Mouse (Mus musculus) embryonic facial prominence, embryonic 13.5 days (tissue): Measurements from ENCODE around the gene Tmem132b. TPM values are rescaled to one million over a fixed set of nuclear protein-coding genes. Genes with fewer than 3 reads are reported as not detected.

Experiments
- ATAC-seq: fragments of 200-750 bp; cut with Nextera tagmentation; 2 replicates; pipeline ENCODE4 v1.8.0; 2017; ENCODE audit warnings: low read depth; ENCODE audit not compliant: insufficient number of reproducible peaks, insufficient read depth, low FRiP score, low TSS enrichment
- H3K27ac ChIP-seq: fragments of 300-500 bp; sonication (generic); 2 replicates; pipeline ENCODE4 v1.5.1; 2015; ENCODE audit warnings: moderate library complexity, mild to moderate bottlenecking, inconsistent platforms
- H3K27me3 ChIP-seq: fragments of 300-500 bp; sonication (generic); 2 replicates; pipeline ENCODE4 v1.6.1; 2015; ENCODE audit warnings: mild to moderate bottlenecking, inconsistent platforms
- H3K36me3 ChIP-seq: fragments of 300-500 bp; sonication (generic); 2 replicates; pipeline ENCODE4 v1.6.1; 2015; ENCODE audit warnings: mild to moderate bottlenecking, inconsistent platforms
- H3K4me1 ChIP-seq: fragments of 300-500 bp; sonication (generic); 2 replicates; pipeline ENCODE4 v1.6.1; 2015; ENCODE audit warnings: inconsistent platforms
- H3K4me2 ChIP-seq: fragments of 300-500 bp; sonication (generic); 2 replicates; pipeline ENCODE4 v1.6.1; 2015; ENCODE audit warnings: moderate library complexity, mild to moderate bottlenecking, inconsistent platforms
- H3K4me3 ChIP-seq: fragments of 300-500 bp; sonication (generic); 2 replicates; pipeline ENCODE4 v1.5.1; 2015; ENCODE audit warnings: mild to moderate bottlenecking, inconsistent platforms
- H3K9ac ChIP-seq: fragments of 300-500 bp; sonication (generic); 2 replicates; pipeline ENCODE4 v1.6.1; 2015; ENCODE audit warnings: mild to moderate bottlenecking, inconsistent platforms
- H3K9me3 ChIP-seq: fragments of 300-500 bp; sonication (generic); 2 replicates; pipeline ENCODE4 v1.6.1; 2016; ENCODE audit warnings: inconsistent platforms
- WGBS: fragments of 180-500 bp; shearing (Covaris S2); methylation state at CpG from one replicate; pipeline ENCODE4 v1.1.7; 2015; ENCODE audit warnings: mixed read lengths; 5-methylcytosine and 5-hydroxymethylcytosine counted together
- polyA plus RNA-seq: library from polyadenylated mRNA; unstranded; fragments of >200 nt; fragmentation: Nextera tagmentation; extraction: Ambion mirVana; gene quantifications from 2 replicates; pipeline ENCODE4 v1.2.1, GENCODE M21; 2015

Gene Tmem132b
- polyA plus RNA-seq, 1 experiment from 2014 or later, result 0.11 TPM

- H3K36me3 ChIP-seq, result no peaks in the 10 kb centered on the region
- no peaks in the 10 kb centered on the region for H3K27me3 ChIP-seq
- no peaks in the 10 kb centered on the region for H3K9me3 ChIP-seq
- H3K4me2 ChIP-seq, result no peak overlapping the region
- H3K27ac ChIP-seq, result no peak overlapping the region
- no peaks in the 10 kb centered on the region for H3K4me1 ChIP-seq
- H3K4me3 ChIP-seq, result no peak overlapping the region
- ATAC-seq, result no peak
- WGBS, result 86% methylated on average over 6 of the region's 6 CpGs
- no peak overlapping the region for H3K9ac ChIP-seq
Observed at GRCm38 (mm10) chr5:125743503-125743902, 211.9 kb downstream of the Tmem132b start.

- Histone ChIP-seq H3K9ac (no peak overlapping the region), H3K27me3 (no peaks in the 10 kb centered on the region), H3K36me3 (no peaks in the 10 kb centered on the region), H3K4me1 (no peaks in the 10 kb centered on the region), H3K9me3 (peaks cover 3% of the 10 kb centered on the region; the same call in 1 of the 2 replicates), H3K4me2 (no peak overlapping the region), H3K4me3 (no peak overlapping the region), H3K27ac (no peak overlapping the region)
- 64% methylated on average over 7 of the region's 7 CpGs for WGBS
- no peak for ATAC-seq
Observed at GRCm38 (mm10) chr5:125745727-125746126, 214.2 kb downstream of the Tmem132b start.

- Histone ChIP-seq H3K9me3 (peaks cover 3% of the 10 kb centered on the region; the same call in 1 of the 2 replicates), H3K27ac (no peak overlapping the region), H3K4me1 (no peaks in the 10 kb centered on the region), H3K36me3 (no peaks in the 10 kb centered on the region), H3K9ac (no peak overlapping the region), H3K27me3 (no peaks in the 10 kb centered on the region), H3K4me2 (no peak overlapping the region), H3K4me3 (no peak overlapping the region)
- 85% methylated on average over 5 of the region's 5 CpGs for WGBS
- ATAC-seq, result no peak
Observed at GRCm38 (mm10) chr5:125751481-125751880, 219.9 kb downstream of the Tmem132b start.

DNA sequence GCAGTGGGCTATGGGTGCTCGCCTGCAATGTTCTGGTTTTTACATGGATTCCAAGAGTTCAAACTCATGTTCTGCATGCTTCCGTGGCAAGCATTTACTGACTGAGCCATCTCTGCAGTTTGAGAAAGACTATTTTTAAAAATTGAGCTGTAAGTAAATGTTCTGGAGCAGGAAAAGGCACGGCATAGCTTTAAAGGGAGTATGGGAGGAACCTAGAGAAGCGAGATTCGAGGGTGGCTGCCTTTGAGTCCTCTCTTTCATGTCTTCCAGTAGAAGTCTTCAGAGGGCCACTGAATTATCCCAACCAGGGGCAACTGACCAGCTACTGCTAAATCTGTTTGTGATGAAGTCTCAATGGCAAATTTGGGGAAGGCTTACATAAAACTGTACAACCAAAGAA is 221.0 kb downstream of the Tmem132b start:
- no peak overlapping the region for H3K4me2 ChIP-seq
- no peaks in the 10 kb centered on the region for H3K36me3 ChIP-seq
- H3K4me1 ChIP-seq, result no peaks in the 10 kb centered on the region
- no peak overlapping the region for H3K27ac ChIP-seq
- no peak overlapping the region for H3K9ac ChIP-seq
- WGBS, result 78% methylated on average over 5 of the region's 5 CpGs
- no peak for ATAC-seq
- H3K9me3 ChIP-seq, result peaks cover 3% of the 10 kb centered on the region; the same call in 1 of the 2 replicates
- H3K27me3 ChIP-seq, result no peaks in the 10 kb centered on the region
- no peak overlapping the region for H3K4me3 ChIP-seq

GRCm38 (mm10) chr5:125756987-125757530 is 225.5 kb downstream of the Tmem132b start:
- H3K4me1 ChIP-seq, result no peaks in the 10 kb centered on the region
- 86% methylated on average over 7 of the region's 7 CpGs for WGBS
- H3K4me3 ChIP-seq, result no peak overlapping the region
- no peaks in the 10 kb centered on the region for H3K27me3 ChIP-seq
- no peak overlapping the region for H3K27ac ChIP-seq
- no peaks in the 10 kb centered on the region for H3K36me3 ChIP-seq
- no peaks in the 10 kb centered on the region for H3K9me3 ChIP-seq
- no peak overlapping the region for H3K4me2 ChIP-seq
- ATAC-seq, result no peak
- no peak overlapping the region for H3K9ac ChIP-seq

DNA sequence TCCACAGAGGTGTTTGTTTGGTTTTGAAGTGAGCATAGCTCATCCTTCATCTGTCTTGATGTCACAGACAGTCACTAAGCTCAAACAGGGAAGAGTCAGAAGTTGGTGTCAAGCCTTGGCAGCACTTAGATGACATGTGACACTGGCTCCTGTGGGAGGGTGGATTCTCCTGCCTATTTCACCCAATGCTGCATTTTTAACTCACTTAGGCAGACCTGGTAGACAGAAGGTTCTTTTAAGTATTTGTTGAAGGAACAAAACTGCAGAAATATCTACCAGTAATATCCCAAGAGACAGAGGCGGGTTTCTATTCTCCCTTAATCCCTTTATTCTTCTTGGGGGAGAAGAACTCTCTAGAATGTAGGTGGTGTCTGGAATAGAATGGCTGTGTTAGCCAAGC is 226.9 kb downstream of the Tmem132b start:
- H3K4me1 ChIP-seq, result no peaks in the 10 kb centered on the region
- no peaks in the 10 kb centered on the region for H3K36me3 ChIP-seq
- H3K9me3 ChIP-seq, result no peaks in the 10 kb centered on the region
- H3K9ac ChIP-seq, result no peak overlapping the region
- WGBS, result 85% methylated on average over 1 of the region's 1 CpGs
- ATAC-seq, result no peak
- no peaks in the 10 kb centered on the region for H3K27me3 ChIP-seq
- H3K4me2 ChIP-seq, result no peak overlapping the region
- H3K27ac ChIP-seq, result no peak overlapping the region
- H3K4me3 ChIP-seq, result no peak overlapping the region

- no peak overlapping the region for H3K9ac ChIP-seq
- no peak overlapping the region for H3K27ac ChIP-seq
- H3K27me3 ChIP-seq, result no peaks in the 10 kb centered on the region
- WGBS, result 65% methylated on average over 6 of the region's 6 CpGs
- H3K9me3 ChIP-seq, result no peaks in the 10 kb centered on the region
- no peak for ATAC-seq
- no peaks in the 10 kb centered on the region for H3K36me3 ChIP-seq
- no peaks in the 10 kb centered on the region for H3K4me1 ChIP-seq
- no peak overlapping the region for H3K4me3 ChIP-seq
- H3K4me2 ChIP-seq, result no peak overlapping the region
Observed at GRCm38 (mm10) chr5:125766941-125767340, 235.4 kb downstream of the Tmem132b start.

GRCm38 (mm10) chr5:125767950-125768349 is 236.4 kb downstream of the Tmem132b start:
- Histone ChIP-seq H3K36me3 (no peaks in the 10 kb centered on the region), H3K9me3 (no peaks in the 10 kb centered on the region), H3K27ac (no peak overlapping the region), H3K4me2 (no peak overlapping the region), H3K4me3 (no peak overlapping the region), H3K9ac (no peak overlapping the region), H3K27me3 (no peaks in the 10 kb centered on the region), H3K4me1 (no peaks in the 10 kb centered on the region)
- ATAC-seq, result no peak
- 65% methylated on average over 1 of the region's 1 CpGs for WGBS

DNA sequence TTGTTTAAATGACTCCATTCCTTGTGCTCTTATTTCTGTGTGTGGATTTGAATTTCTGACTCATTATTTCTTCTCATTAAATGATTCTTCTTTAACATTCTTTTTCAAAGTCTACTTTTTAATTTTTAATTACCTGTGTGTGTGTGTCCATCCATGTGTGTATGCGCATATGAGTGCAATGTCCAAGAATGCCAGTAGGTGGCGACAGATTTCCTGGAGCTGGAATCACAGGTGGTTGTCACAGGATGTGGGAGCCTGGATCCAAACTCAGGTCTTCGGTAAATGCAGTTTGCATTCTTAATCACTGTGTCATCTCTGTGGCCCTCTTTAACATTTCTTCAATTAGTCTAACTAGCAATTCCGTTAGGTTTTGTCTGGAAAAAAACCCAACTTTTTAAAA is 240.7 kb downstream of the Tmem132b start:
- WGBS, result 89% methylated on average over 4 of the region's 4 CpGs
- H3K9me3 ChIP-seq, result no peaks in the 10 kb centered on the region
- H3K27ac ChIP-seq, result no peak overlapping the region
- H3K27me3 ChIP-seq, result no peaks in the 10 kb centered on the region
- no peak for ATAC-seq
- no peaks in the 10 kb centered on the region for H3K36me3 ChIP-seq
- no peak overlapping the region for H3K4me3 ChIP-seq
- no peak overlapping the region for H3K9ac ChIP-seq
- H3K4me1 ChIP-seq, result no peaks in the 10 kb centered on the region
- H3K4me2 ChIP-seq, result no peak overlapping the region

- H3K9ac ChIP-seq, result no peak overlapping the region
- 37% methylated on average over 2 of the region's 2 CpGs for WGBS
- no peaks in the 10 kb centered on the region for H3K27me3 ChIP-seq
- no peak for ATAC-seq
- H3K9me3 ChIP-seq, result no peaks in the 10 kb centered on the region
- no peak overlapping the region for H3K27ac ChIP-seq
- no peak overlapping the region for H3K4me2 ChIP-seq
- H3K36me3 ChIP-seq, result no peaks in the 10 kb centered on the region
- H3K4me1 ChIP-seq, result no peaks in the 10 kb centered on the region
- no peak overlapping the region for H3K4me3 ChIP-seq
Observed at GRCm38 (mm10) chr5:125772756-125773155, 241.2 kb downstream of the Tmem132b start.

DNA sequence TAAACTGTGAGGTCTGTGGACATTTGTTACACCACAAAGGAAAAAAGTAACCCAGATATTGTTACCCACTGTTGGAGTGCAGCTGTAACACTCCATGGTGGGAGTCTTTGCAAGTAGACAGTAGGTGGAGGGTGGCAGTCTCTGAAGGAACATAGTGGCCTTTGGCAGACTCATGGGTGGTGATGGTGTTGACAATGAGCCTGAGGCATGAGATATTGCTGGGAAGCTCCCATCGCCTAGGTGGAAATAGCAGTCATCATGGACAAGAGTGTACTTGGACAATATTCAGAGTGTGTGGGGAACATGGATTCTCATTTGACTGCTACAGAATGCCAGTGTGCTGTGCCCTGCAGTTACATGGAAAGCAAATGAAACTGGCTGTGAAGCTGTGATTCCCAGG is 248.8 kb downstream of the Tmem132b start:
- WGBS, result 84% methylated on average over 1 of the region's 1 CpGs
- H3K4me1 ChIP-seq, result no peaks in the 10 kb centered on the region
- no peaks in the 10 kb centered on the region for H3K36me3 ChIP-seq
- H3K4me3 ChIP-seq, result no peak overlapping the region
- ATAC-seq, result no peak
- H3K4me2 ChIP-seq, result no peak overlapping the region
- no peaks in the 10 kb centered on the region for H3K27me3 ChIP-seq
- H3K9ac ChIP-seq, result no peak overlapping the region
- peaks cover 11% of the 10 kb centered on the region for H3K9me3 ChIP-seq
- no peak overlapping the region for H3K27ac ChIP-seq

DNA sequence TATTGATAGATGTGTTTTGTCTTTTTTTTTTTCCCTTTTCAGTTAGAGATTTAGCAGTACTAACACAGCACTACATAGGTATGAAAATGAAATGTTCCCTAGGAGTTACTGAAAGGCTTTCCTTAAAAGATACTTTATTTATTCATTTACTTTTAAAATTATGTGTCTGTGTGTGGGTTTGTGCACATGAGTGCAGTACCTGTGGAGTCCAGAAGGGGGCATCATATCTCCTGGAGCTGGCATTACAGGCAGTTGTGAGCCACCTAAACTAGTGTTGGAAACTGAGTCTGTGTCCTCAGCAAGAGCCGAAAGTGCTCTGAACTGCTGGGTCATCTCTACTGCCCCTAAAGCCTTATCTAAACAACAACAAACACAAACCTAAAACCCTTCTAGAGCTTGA is 261.1 kb downstream of the Tmem132b start:
- Histone ChIP-seq H3K4me2 (no peak overlapping the region), H3K36me3 (no peaks in the 10 kb centered on the region), H3K27ac (no peak overlapping the region), H3K9me3 (no peaks in the 10 kb centered on the region), H3K9ac (no peak overlapping the region), H3K27me3 (no peaks in the 10 kb centered on the region), H3K4me3 (no peak overlapping the region), H3K4me1 (no peaks in the 10 kb centered on the region)
- WGBS, result 96% methylated on average over 1 of the region's 1 CpGs
- ATAC-seq, result no peak

DNA sequence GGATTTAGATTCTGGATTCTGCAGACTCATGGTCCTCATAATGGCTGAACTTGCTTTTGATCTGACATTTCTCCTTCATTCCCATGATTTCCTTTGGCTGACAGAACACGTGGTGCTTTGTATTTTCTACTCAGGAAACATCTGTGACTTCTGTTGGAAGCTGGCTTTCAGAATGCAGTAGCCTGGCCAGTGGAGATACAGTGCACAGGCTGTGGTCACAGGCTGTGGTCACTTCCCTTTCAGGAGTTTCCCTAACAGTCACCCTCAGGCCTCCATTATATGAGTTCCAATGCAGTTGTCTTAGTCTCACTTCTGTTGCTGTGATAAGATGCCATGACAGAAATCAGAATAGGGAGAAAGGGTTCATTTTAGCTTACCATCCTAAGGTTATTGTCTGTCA is 262.7 kb downstream of the Tmem132b start:
- ATAC-seq, result no peak
- Histone ChIP-seq H3K9me3 (no peaks in the 10 kb centered on the region), H3K36me3 (no peaks in the 10 kb centered on the region), H3K27ac (no peak overlapping the region), H3K4me1 (no peaks in the 10 kb centered on the region), H3K27me3 (no peaks in the 10 kb centered on the region), H3K4me2 (no peak overlapping the region), H3K4me3 (no peak overlapping the region), H3K9ac (no peak overlapping the region)
- WGBS, result 53% methylated on average over 1 of the region's 1 CpGs
